Mouse (Mus musculus): ENCODE measurements at regions not wholly inside any gene's neighbourhood (a gene's known extent, or its start where the extent isn't known, plus 50 kb on each side); places are given as distances from the start of the nearest gene placed in this dataset.
A peak's percentile ranks its signal among the peaks of the same experiment; 100 is the strongest.

- peak; percentile 97 for ATAC-seq (ENCODE audit: low TSS enrichment)
Measured at GRCm38 (mm10) chr5:62939050-62939449, 125.4 kb downstream of the Dthd1 start.
